Mouse (Mus musculus): ENCODE measurements at regions not wholly inside any gene's neighbourhood (a gene's known extent, or its start where the extent isn't known, plus 50 kb on each side); places are given as distances from the start of the nearest gene placed in this dataset.
"Not testable (repeated sequence)": the region's sequence is repeated elsewhere in the genome, so short reads cannot be mapped to it uniquely, and the experiment has no call there.

- 85% methylated on average over 1 of the region's 1 CpGs for WGBS
- no peak overlapping the region for H3K27ac ChIP-seq (ENCODE audit: low read depth, low read length)
- H3K27me3 ChIP-seq (ENCODE audit: control insufficient read depth, insufficient read depth, low read length): no peaks in the 10 kb centered on the region
- no peaks in the 10 kb centered on the region for H3K9me3 ChIP-seq (ENCODE audit: control insufficient read depth, low read length)
- DNase-seq (ENCODE audit: low spot score, missing footprints): no peak
- H3K36me3 ChIP-seq (ENCODE audit: control insufficient read depth, insufficient read depth, low read length): no peaks in the 10 kb centered on the region
- no peak overlapping the region for H3K4me2 ChIP-seq
- ATAC-seq (ENCODE audit: low FRiP score): no peak
- no peak overlapping the region for H3K4me3 ChIP-seq (ENCODE audit: low read depth, low read length)
- no peaks in the 10 kb centered on the region for H3K4me1 ChIP-seq (ENCODE audit: control insufficient read depth, insufficient read depth, low read length)
- H3K9ac ChIP-seq (ENCODE audit: low read length): no peak overlapping the region
Observed at GRCm38 (mm10) chr5:12808729-12809128, 316.5 kb upstream of the Sema3a start.

- ATAC-seq (ENCODE audit: low FRiP score): no peak
- no peak overlapping the region for H3K4me3 ChIP-seq (ENCODE audit: low read depth, low read length)
- no peak overlapping the region for H3K9ac ChIP-seq (ENCODE audit: low read length)
- no peaks in the 10 kb centered on the region for H3K36me3 ChIP-seq (ENCODE audit: control insufficient read depth, insufficient read depth, low read length)
- DNase-seq (ENCODE audit: low spot score, missing footprints): no peak
- H3K9me3 ChIP-seq (ENCODE audit: control insufficient read depth, low read length): no peaks in the 10 kb centered on the region
- H3K27ac ChIP-seq (ENCODE audit: low read depth, low read length): no peak overlapping the region
- WGBS: 79% methylated on average over 2 of the region's 2 CpGs
- no peaks in the 10 kb centered on the region for H3K27me3 ChIP-seq (ENCODE audit: control insufficient read depth, insufficient read depth, low read length)
- no peaks in the 10 kb centered on the region for H3K4me1 ChIP-seq (ENCODE audit: control insufficient read depth, insufficient read depth, low read length)
- H3K4me2 ChIP-seq: no peak overlapping the region
Observed at GRCm38 (mm10) chr5:12809884-12810283, 315.3 kb upstream of the Sema3a start.

- not testable (repeated sequence) for H3K36me3 ChIP-seq (ENCODE audit: control insufficient read depth, insufficient read depth, low read length); H3K9me3 ChIP-seq (ENCODE audit: control insufficient read depth, low read length); DNase-seq (ENCODE audit: low spot score, missing footprints); H3K4me2 ChIP-seq; H3K27ac ChIP-seq (ENCODE audit: low read depth, low read length); H3K27me3 ChIP-seq (ENCODE audit: control insufficient read depth, insufficient read depth, low read length); H3K4me3 ChIP-seq (ENCODE audit: low read depth, low read length); H3K9ac ChIP-seq (ENCODE audit: low read length); H3K4me1 ChIP-seq (ENCODE audit: control insufficient read depth, insufficient read depth, low read length); ATAC-seq (ENCODE audit: low FRiP score)
- WGBS: 81% methylated on average over 3 of the region's 3 CpGs
Observed at GRCm38 (mm10) chr5:12847207-12847606, 278.0 kb upstream of the Sema3a start.

GRCm38 (mm10) chr5:12856869-12857268, 268.3 kb upstream of the Sema3a start:
- H3K27me3 ChIP-seq (ENCODE audit: control insufficient read depth, insufficient read depth, low read length): no peaks in the 10 kb centered on the region
- no peaks in the 10 kb centered on the region for H3K9me3 ChIP-seq (ENCODE audit: control insufficient read depth, low read length)
- H3K27ac ChIP-seq (ENCODE audit: low read depth, low read length): no peak overlapping the region
- H3K4me1 ChIP-seq (ENCODE audit: control insufficient read depth, insufficient read depth, low read length): no peaks in the 10 kb centered on the region
- no peak for DNase-seq (ENCODE audit: low spot score, missing footprints)
- no peaks in the 10 kb centered on the region for H3K36me3 ChIP-seq (ENCODE audit: control insufficient read depth, insufficient read depth, low read length)
- no peak overlapping the region for H3K9ac ChIP-seq (ENCODE audit: low read length)
- no peak overlapping the region for H3K4me3 ChIP-seq (ENCODE audit: low read depth, low read length)
- ATAC-seq (ENCODE audit: low FRiP score): no peak
- no peak overlapping the region for H3K4me2 ChIP-seq
- 79% methylated on average over 2 of the region's 2 CpGs for WGBS

- Histone ChIP-seq H3K4me3 (ENCODE audit: low read depth, low read length) (no peak overlapping the region), H3K27me3 (ENCODE audit: control insufficient read depth, insufficient read depth, low read length) (no peaks in the 10 kb centered on the region), H3K9me3 (ENCODE audit: control insufficient read depth, low read length) (no peaks in the 10 kb centered on the region), H3K27ac (ENCODE audit: low read depth, low read length) (no peak overlapping the region), H3K9ac (ENCODE audit: low read length) (no peak overlapping the region), H3K4me2 (no peak overlapping the region), H3K4me1 (ENCODE audit: control insufficient read depth, insufficient read depth, low read length) (no peaks in the 10 kb centered on the region; the same call in 1 of the 2 replicates), H3K36me3 (ENCODE audit: control insufficient read depth, insufficient read depth, low read length) (no peaks in the 10 kb centered on the region)
- WGBS: 29% methylated on average over 3 of the region's 3 CpGs
- DNase-seq (ENCODE audit: low spot score, missing footprints): no peak
- peak; percentile 46; the same call in 1 of the 2 replicates for ATAC-seq (ENCODE audit: low FRiP score)
Observed at GRCm38 (mm10) chr5:12868355-12869217, 256.6 kb upstream of the Sema3a start.

- Histone ChIP-seq H3K4me2 (no peak overlapping the region), H3K9ac (ENCODE audit: low read length) (no peak overlapping the region), H3K4me1 (ENCODE audit: control insufficient read depth, insufficient read depth, low read length) (no peaks in the 10 kb centered on the region; the same call in 1 of the 2 replicates), H3K27me3 (ENCODE audit: control insufficient read depth, insufficient read depth, low read length) (no peaks in the 10 kb centered on the region), H3K9me3 (ENCODE audit: control insufficient read depth, low read length) (no peaks in the 10 kb centered on the region), H3K27ac (ENCODE audit: low read depth, low read length) (no peak overlapping the region), H3K4me3 (ENCODE audit: low read depth, low read length) (no peak overlapping the region), H3K36me3 (ENCODE audit: control insufficient read depth, insufficient read depth, low read length) (no peaks in the 10 kb centered on the region)
- DNase-seq (ENCODE audit: low spot score, missing footprints) (no peak), ATAC-seq (ENCODE audit: low FRiP score) (no peak)
- 95% methylated on average over 3 of the region's 3 CpGs for WGBS
Observed at GRCm38 (mm10) chr5:12872888-12873287, 252.3 kb upstream of the Sema3a start.

GRCm38 (mm10) chr5:12877595-12878296, 247.5 kb upstream of the Sema3a start:
- WGBS: 93% methylated on average over 6 of the region's 6 CpGs
- no peak overlapping the region for H3K4me2 ChIP-seq
- H3K36me3 ChIP-seq (ENCODE audit: control insufficient read depth, insufficient read depth, low read length): no peaks in the 10 kb centered on the region
- H3K9me3 ChIP-seq (ENCODE audit: control insufficient read depth, low read length): no peaks in the 10 kb centered on the region
- no peak overlapping the region for H3K27ac ChIP-seq (ENCODE audit: low read depth, low read length)
- no peak overlapping the region for H3K9ac ChIP-seq (ENCODE audit: low read length)
- H3K27me3 ChIP-seq (ENCODE audit: control insufficient read depth, insufficient read depth, low read length): no peaks in the 10 kb centered on the region
- DNase-seq (ENCODE audit: low spot score, missing footprints): no peak
- no peak overlapping the region for H3K4me3 ChIP-seq (ENCODE audit: low read depth, low read length)
- ATAC-seq (ENCODE audit: low FRiP score): no peak
- H3K4me1 ChIP-seq (ENCODE audit: control insufficient read depth, insufficient read depth, low read length): no peaks in the 10 kb centered on the region

- Histone ChIP-seq H3K27me3 (ENCODE audit: control insufficient read depth, insufficient read depth, low read length) (no peaks in the 10 kb centered on the region), H3K4me2 (no peak overlapping the region), H3K9ac (ENCODE audit: low read length) (no peak overlapping the region), H3K36me3 (ENCODE audit: control insufficient read depth, insufficient read depth, low read length) (no peaks in the 10 kb centered on the region), H3K4me3 (ENCODE audit: low read depth, low read length) (no peak overlapping the region), H3K9me3 (ENCODE audit: control insufficient read depth, low read length) (no peaks in the 10 kb centered on the region), H3K4me1 (ENCODE audit: control insufficient read depth, insufficient read depth, low read length) (no peaks in the 10 kb centered on the region), H3K27ac (ENCODE audit: low read depth, low read length) (no peak overlapping the region)
- DNase-seq (ENCODE audit: low spot score, missing footprints) (no peak), ATAC-seq (ENCODE audit: low FRiP score) (no peak)
Observed at GRCm38 (mm10) chr5:12892333-12892732, 232.9 kb upstream of the Sema3a start.

GRCm38 (mm10) chr5:12894638-12895037, 230.6 kb upstream of the Sema3a start:
- Histone ChIP-seq H3K27me3 (ENCODE audit: control insufficient read depth, insufficient read depth, low read length) (no peaks in the 10 kb centered on the region), H3K9me3 (ENCODE audit: control insufficient read depth, low read length) (no peaks in the 10 kb centered on the region), H3K4me1 (ENCODE audit: control insufficient read depth, insufficient read depth, low read length) (no peaks in the 10 kb centered on the region), H3K4me2 (no peak overlapping the region), H3K4me3 (ENCODE audit: low read depth, low read length) (no peak overlapping the region), H3K9ac (ENCODE audit: low read length) (no peak overlapping the region), H3K36me3 (ENCODE audit: control insufficient read depth, insufficient read depth, low read length) (no peaks in the 10 kb centered on the region), H3K27ac (ENCODE audit: low read depth, low read length) (no peak overlapping the region)
- DNase-seq (ENCODE audit: low spot score, missing footprints) (no peak), ATAC-seq (ENCODE audit: low FRiP score) (no peak)
- 64% methylated on average over 2 of the region's 2 CpGs for WGBS
